Mouse (Mus musculus) gastrocnemius, postnatal 4 days (tissue): ENCODE data around the gene Swsap1. TPM values are rescaled to one million over a fixed set of nuclear protein-coding genes. Genes with fewer than 3 reads are reported as not detected.

Experiments used
- DNase-seq, 2 experiments: peaks; one replicate each; pipeline ENCODE4 v3.0.0; 2021 to 2022; ENCODE audit warnings: low spot score in 2 of 2, mixed read lengths in 2 of 2
- total RNA-seq, 2 experiments: library from RNA; stranded (reverse); gene quantifications; 2 replicates each; pipeline ENCODE4 v1.2.3; 2021

Swsap1 gene
- total RNA-seq, 2 experiments from 2014 or later, result 5.2 to 6.3 TPM

DNA sequence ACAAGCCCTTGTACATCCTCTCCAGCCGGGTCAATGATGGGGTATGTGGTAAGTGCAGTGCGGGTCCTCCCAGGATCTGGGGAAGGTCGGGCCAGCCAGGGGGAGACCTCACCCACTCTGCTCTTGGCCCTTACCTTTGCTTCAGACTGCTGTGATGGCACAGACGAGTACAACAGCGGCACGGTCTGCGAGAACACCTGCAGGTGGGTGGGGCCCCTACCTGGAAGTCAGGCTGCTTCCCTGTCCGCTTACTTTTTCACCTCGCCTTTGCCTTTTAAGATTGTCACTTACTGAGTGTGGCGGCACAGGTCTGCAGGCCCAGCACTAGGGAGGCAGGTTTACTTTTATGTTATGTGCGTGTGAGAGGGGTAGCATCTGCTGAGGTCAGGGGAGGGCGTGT lies 49.0 kb downstream of the Swsap1 start:
- no peak for DNase-seq

Other genes starting within 250 kb of the Swsap1 start
- 10 to 100 TPM; 25.6 to 37.2 TPM for gene Ldlr, start 232.3 kb upstream of the Swsap1 start, total RNA-seq
- gene Spc24, start 195.5 kb upstream of the Swsap1 start, total RNA-seq, result 10 to 100 TPM; 10.8 to 14.2 TPM
- 10 to 100 TPM; 48.1 to 49.1 TPM for gene Kank2, start 157.0 kb upstream of the Swsap1 start, total RNA-seq
- gene Angptl8, start 120.2 kb upstream of the Swsap1 start, total RNA-seq, result under 1 TPM in 1 of 2 experiments, not detected in 1; 0.54 TPM
- gene Dock6, start 103.1 kb upstream of the Swsap1 start, total RNA-seq, result 10 to 100 TPM; 34.3 to 44.5 TPM
- 10 to 100 TPM; 12.6 to 16.1 TPM for gene Rab3d, start 37.6 kb upstream of the Swsap1 start, total RNA-seq
- gene Ccdc159, start 28.3 kb upstream of the Swsap1 start, total RNA-seq, result 1 to 10 TPM in 1 of 2 experiments, under 1 TPM in 1; 0.98 to 1.3 TPM
- gene Tmem205, start 28.2 kb upstream of the Swsap1 start, total RNA-seq, result 10 to 100 TPM; 18.9 to 21.4 TPM
- 1 to 10 TPM; 4.4 to 4.8 TPM for gene Plppr2, start 18.7 kb upstream of the Swsap1 start, total RNA-seq
- 1 to 10 TPM; 6.5 to 7.5 TPM for gene Epor, start 7.8 kb downstream of the Swsap1 start, total RNA-seq
- gene Rgl3, start 33.7 kb downstream of the Swsap1 start, total RNA-seq, result under 1 TPM; 0.21 to 0.22 TPM
- under 1 TPM in 1 of 2 experiments, not detected in 1; 0.23 TPM for gene Ccdc151, start 46.9 kb downstream of the Swsap1 start, total RNA-seq
- gene Prkcsh, start 47.1 kb downstream of the Swsap1 start, total RNA-seq, result 10 to 100 TPM; 61.4 to 66.1 TPM
- under 1 TPM; 0.08 to 0.12 TPM for gene Elavl3, start 96.3 kb downstream of the Swsap1 start, total RNA-seq
- under 1 TPM in 1 of 2 experiments, not detected in 1; 0.54 TPM for gene Gm49318, start 115.5 kb downstream of the Swsap1 start, total RNA-seq
- 1 to 10 TPM; 5.6 to 7.4 TPM for gene Zfp653, start 115.6 kb downstream of the Swsap1 start, total RNA-seq
- 10 to 100 TPM; 33.7 to 36.0 TPM for gene Ecsit, start 129.7 kb downstream of the Swsap1 start, total RNA-seq
- 1 to 10 TPM; 7.2 to 7.5 TPM for gene Cnn1, start 143.5 kb downstream of the Swsap1 start, total RNA-seq
- 10 to 100 TPM; 54.4 to 54.9 TPM for gene Elof1, start 161.4 kb downstream of the Swsap1 start, total RNA-seq
- 1 to 10 TPM; 2.5 to 3.4 TPM for gene Acp5, start 180.0 kb downstream of the Swsap1 start, total RNA-seq
- 10 to 100 TPM; 34.3 to 34.6 TPM for gene Pigyl, start 201.1 kb downstream of the Swsap1 start, total RNA-seq
- gene Zfp872, start 232.3 kb downstream of the Swsap1 start, total RNA-seq, result not detected